Mouse (Mus musculus): ENCODE data around the gene Rpsa.

The Rpsa gene

GRCm38 (mm10) chr9:120174436-120175137 is 47.1 kb downstream of the Rpsa start:
- no peak for DNase-seq

GRCm38 (mm10) chr9:120178813-120179212 is 51.3 kb downstream of the Rpsa start:
- no peak for DNase-seq

All from lung, postnatal 4 days (tissue).